Mouse (Mus musculus): Measurements from ENCODE around the gene Pxn.
"Not testable (repeated sequence)": the region's sequence is repeated elsewhere in the genome, so short reads cannot be mapped to it uniquely, and the experiment has no call there.

Gene Pxn

GRCm38 (mm10) chr5:115486726-115487125 lies 19.8 kb upstream of the Pxn start:
- no peak for DNase-seq (ENCODE audit: low spot score)

GRCm38 (mm10) chr5:115487353-115487752 lies 19.1 kb upstream of the Pxn start:
- no peak for DNase-seq (ENCODE audit: low spot score)

- DNase-seq (ENCODE audit: low spot score), result no peak
Measured at GRCm38 (mm10) chr5:115487942-115488580, 18.4 kb upstream of the Pxn start.

- peak; percentile 85 for DNase-seq (ENCODE audit: low spot score)
Measured at GRCm38 (mm10) chr5:115488841-115489698, 17.4 kb upstream of the Pxn start.

- DNase-seq (ENCODE audit: low spot score), result peak; percentile 86
Measured at GRCm38 (mm10) chr5:115489699-115490637, 16.5 kb upstream of the Pxn start.

- DNase-seq (ENCODE audit: low spot score), result no peak
Measured at GRCm38 (mm10) chr5:115490638-115491000, 15.9 kb upstream of the Pxn start.

GRCm38 (mm10) chr5:115491076-115491475 lies 15.4 kb upstream of the Pxn start:
- DNase-seq (ENCODE audit: low spot score), result no peak

- peak; percentile 79 for DNase-seq (ENCODE audit: low spot score)
Measured at GRCm38 (mm10) chr5:115491771-115492322, 14.6 kb upstream of the Pxn start.

- DNase-seq (ENCODE audit: low spot score), result peak; percentile 42
Measured at GRCm38 (mm10) chr5:115492711-115493335, 13.7 kb upstream of the Pxn start.

- DNase-seq (ENCODE audit: low spot score), result peak; percentile 39
Measured at GRCm38 (mm10) chr5:115493441-115493840, 13.0 kb upstream of the Pxn start.

- not testable (repeated sequence) for DNase-seq (ENCODE audit: low spot score)
Measured at GRCm38 (mm10) chr5:115495618-115496017, 10.9 kb upstream of the Pxn start.

- DNase-seq (ENCODE audit: low spot score), result no peak
Measured at GRCm38 (mm10) chr5:115497033-115497432, 9.4 kb upstream of the Pxn start.

- DNase-seq (ENCODE audit: low spot score), result no peak
Measured at GRCm38 (mm10) chr5:115498307-115499240, 7.9 kb upstream of the Pxn start.

GRCm38 (mm10) chr5:115500383-115500935 lies 6.0 kb upstream of the Pxn start:
- DNase-seq (ENCODE audit: low spot score), result no peak

GRCm38 (mm10) chr5:115503035-115503434 lies 3.4 kb upstream of the Pxn start:
- DNase-seq (ENCODE audit: low spot score), result no peak

GRCm38 (mm10) chr5:115505617-115506016 lies 859 bp upstream of the Pxn start:
- DNase-seq (ENCODE audit: low spot score), result not testable (repeated sequence)

- peak; percentile 48 for DNase-seq (ENCODE audit: low spot score)
Measured at GRCm38 (mm10) chr5:115507267-115507980, 948 bp downstream of the Pxn start.

GRCm38 (mm10) chr5:115507981-115508858 lies 1.7 kb downstream of the Pxn start:
- DNase-seq (ENCODE audit: low spot score), result peak; percentile 75

- DNase-seq (ENCODE audit: low spot score), result no peak
Measured at GRCm38 (mm10) chr5:115508859-115509147, 2.3 kb downstream of the Pxn start.
